Mouse (Mus musculus): ENCODE results near the gene Auts2. TPM values are rescaled to one million over a fixed set of nuclear protein-coding genes. Genes with fewer than 3 reads are reported as not detected.

Auts2 gene
- polyA plus RNA-seq, 1 experiment from 2014 or later: 30.4 TPM

DNA sequence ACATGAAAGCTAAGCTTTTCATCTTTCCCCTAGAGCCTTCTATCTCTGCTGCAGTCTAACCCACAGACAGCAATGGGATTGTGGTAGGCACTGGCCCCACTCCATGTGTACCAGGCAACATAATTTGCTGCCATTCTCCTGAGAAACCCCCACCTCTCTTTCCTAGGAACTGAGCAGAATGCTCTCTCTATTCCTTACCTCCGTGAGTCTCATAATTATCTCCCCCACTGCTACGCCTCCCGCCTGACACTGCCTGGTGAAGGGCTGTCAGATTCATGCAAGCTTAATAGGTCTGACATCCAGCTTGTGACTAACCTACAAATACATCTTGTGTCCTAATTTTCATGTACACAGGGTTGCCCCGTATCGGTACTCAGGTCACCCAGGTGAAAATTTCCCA is 744.8 kb downstream of the Auts2 start:
- no peak overlapping the region for H3K27ac ChIP-seq (ENCODE audit: low read depth)
- H3K36me3 ChIP-seq (ENCODE audit: control insufficient read depth, insufficient read depth, low read length): no peaks in the 10 kb centered on the region
- H3K9me3 ChIP-seq (ENCODE audit: control insufficient read depth, low read length): no peaks in the 10 kb centered on the region
- H3K4me3 ChIP-seq (ENCODE audit: low read depth, low read length): no peak overlapping the region
- 87% methylated on average over 5 of the region's 5 CpGs for WGBS
- no peaks in the 10 kb centered on the region for H3K4me1 ChIP-seq (replicated peaks; ENCODE audit: control insufficient read depth, insufficient read depth, low read length)
- H3K9ac ChIP-seq (ENCODE audit: low read length): no peak overlapping the region
- no peak overlapping the region for H3K4me2 ChIP-seq (ENCODE audit: low read length)
- ATAC-seq (replicated peaks; ENCODE audit: low FRiP score, low TSS enrichment, low read depth) (no peak), DNase-seq (ENCODE audit: low spot score) (no peak)
- H3K27me3 ChIP-seq (replicated peaks; ENCODE audit: control insufficient read depth, insufficient read depth, low read length): no peaks in the 10 kb centered on the region

DNA sequence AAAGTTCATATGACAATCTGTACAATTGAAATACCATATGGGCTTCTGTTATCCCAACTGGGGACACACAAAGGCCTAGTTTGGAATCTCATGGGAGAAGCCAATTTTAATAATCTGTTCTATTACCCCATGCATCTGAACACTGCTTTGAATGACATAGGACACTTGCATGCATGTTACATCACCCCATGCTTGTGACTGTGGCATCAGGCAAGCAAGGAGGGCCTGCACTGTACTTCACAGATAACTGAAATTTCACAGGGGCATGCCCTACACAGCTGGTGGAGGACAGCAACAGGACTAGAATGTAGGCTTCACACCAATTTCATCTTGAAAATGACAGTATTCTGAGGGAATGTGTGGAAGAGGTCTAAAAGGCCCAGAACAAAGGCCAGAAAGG is 746.1 kb downstream of the Auts2 start:
- Histone ChIP-seq H3K9ac (ENCODE audit: low read length) (no peak overlapping the region), H3K36me3 (ENCODE audit: control insufficient read depth, insufficient read depth, low read length) (no peaks in the 10 kb centered on the region), H3K4me1 (replicated peaks; ENCODE audit: control insufficient read depth, insufficient read depth, low read length) (no peaks in the 10 kb centered on the region), H3K27me3 (replicated peaks; ENCODE audit: control insufficient read depth, insufficient read depth, low read length) (no peaks in the 10 kb centered on the region), H3K4me3 (ENCODE audit: low read depth, low read length) (no peak overlapping the region), H3K4me2 (ENCODE audit: low read length) (no peak overlapping the region), H3K27ac (ENCODE audit: low read depth) (no peak overlapping the region), H3K9me3 (ENCODE audit: control insufficient read depth, low read length) (no peaks in the 10 kb centered on the region)
- no peak for ATAC-seq (replicated peaks; ENCODE audit: low FRiP score, low TSS enrichment, low read depth)
- no peak for DNase-seq (ENCODE audit: low spot score)

DNA sequence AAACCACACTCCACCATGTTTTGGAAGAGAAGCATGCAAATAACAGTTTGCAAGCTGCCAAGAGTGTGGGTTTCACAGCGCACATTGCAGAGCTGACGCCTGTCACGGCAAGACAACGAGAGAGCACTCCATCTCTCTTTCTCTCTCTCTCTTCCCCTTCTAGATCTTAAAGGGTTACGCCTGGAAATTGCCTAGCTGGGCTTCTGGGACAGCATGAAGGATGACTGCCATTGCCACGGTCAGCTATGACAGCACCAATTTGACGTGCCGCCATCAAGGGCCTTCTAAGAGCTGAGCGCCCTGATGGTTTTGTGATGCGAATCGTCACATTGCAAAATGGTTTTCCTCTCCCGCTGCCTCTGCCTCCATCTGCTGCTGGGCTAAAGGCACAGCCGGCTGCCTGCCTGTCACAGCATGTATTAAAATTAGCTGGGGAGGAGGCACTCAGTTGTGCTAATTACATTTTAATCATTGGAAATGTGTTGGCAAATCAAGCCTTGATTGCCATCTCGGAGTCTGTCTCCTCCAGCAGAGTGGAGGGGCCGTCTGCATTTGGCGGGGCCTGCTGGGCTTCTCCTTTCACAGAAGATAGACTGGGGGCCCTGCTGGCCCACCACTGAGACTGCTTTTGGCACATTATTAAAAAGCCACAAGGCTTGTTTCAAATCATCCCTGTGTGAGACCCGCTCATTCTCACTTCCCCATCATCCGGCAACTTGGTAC is 748.6 kb downstream of the Auts2 start:
- DNase-seq (ENCODE audit: low spot score): no peak
- Histone ChIP-seq H3K36me3 (ENCODE audit: control insufficient read depth, insufficient read depth, low read length) (no peaks in the 10 kb centered on the region), H3K9me3 (ENCODE audit: control insufficient read depth, low read length) (no peaks in the 10 kb centered on the region), H3K27me3 (replicated peaks; ENCODE audit: control insufficient read depth, insufficient read depth, low read length) (no peaks in the 10 kb centered on the region), H3K4me2 (ENCODE audit: low read length) (no peak overlapping the region), H3K9ac (ENCODE audit: low read length) (no peak overlapping the region), H3K27ac (ENCODE audit: low read depth) (no peak overlapping the region), H3K4me3 (ENCODE audit: low read depth, low read length) (no peak overlapping the region), H3K4me1 (replicated peaks; ENCODE audit: control insufficient read depth, insufficient read depth, low read length) (no peaks in the 10 kb centered on the region)
- ATAC-seq (replicated peaks; ENCODE audit: low FRiP score, low TSS enrichment, low read depth): no peak
- WGBS: 61% methylated on average over 18 of the region's 18 CpGs

DNA sequence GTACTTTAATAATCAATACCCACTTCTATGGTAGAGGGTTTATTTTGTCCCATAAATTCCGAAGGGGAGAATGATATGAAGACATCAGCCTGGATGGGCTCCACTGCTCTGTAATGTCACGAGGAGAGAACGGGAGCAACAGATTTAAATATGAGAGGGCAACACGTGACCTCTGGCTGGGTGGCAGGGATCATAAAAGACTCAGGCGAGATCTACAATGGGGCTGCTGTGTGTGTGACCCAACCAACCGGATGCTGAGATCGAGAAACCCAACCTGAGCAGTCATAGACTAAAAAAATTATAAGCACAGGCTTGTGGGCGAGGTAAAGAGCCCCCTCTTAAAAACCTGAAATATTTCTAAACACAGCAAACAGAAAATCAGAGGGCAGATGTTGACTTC is 753.5 kb downstream of the Auts2 start:
- WGBS: 48% methylated on average over 8 of the region's 8 CpGs

DNA sequence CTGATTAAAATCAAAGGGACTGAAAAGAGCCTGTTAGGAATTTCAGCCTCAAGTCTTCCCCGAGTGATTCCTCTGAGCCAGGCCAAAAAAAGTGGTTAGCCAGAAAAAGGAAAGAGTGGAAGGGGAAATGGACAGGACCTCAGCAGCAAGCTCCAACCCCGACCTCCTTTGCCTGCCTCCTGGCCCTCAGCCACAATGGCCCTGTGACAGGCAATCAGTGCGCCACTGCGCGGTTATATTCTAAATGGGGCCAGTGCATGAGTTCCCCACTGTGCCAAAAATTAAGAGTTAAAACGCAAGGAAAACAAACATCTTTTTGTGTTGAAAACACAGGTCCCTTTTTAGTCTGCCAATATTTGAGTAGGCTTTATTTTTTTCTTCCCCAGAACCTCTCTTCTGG is 755.1 kb downstream of the Auts2 start:
- Histone ChIP-seq H3K9me3 (ENCODE audit: control insufficient read depth, low read length) (no peaks in the 10 kb centered on the region), H3K4me1 (replicated peaks; ENCODE audit: control insufficient read depth, insufficient read depth, low read length) (no peaks in the 10 kb centered on the region), H3K27ac (ENCODE audit: low read depth) (no peak overlapping the region), H3K4me2 (ENCODE audit: low read length) (no peak overlapping the region), H3K4me3 (ENCODE audit: low read depth, low read length) (no peak overlapping the region), H3K9ac (ENCODE audit: low read length) (no peak overlapping the region), H3K36me3 (ENCODE audit: control insufficient read depth, insufficient read depth, low read length) (no peaks in the 10 kb centered on the region), H3K27me3 (replicated peaks; ENCODE audit: control insufficient read depth, insufficient read depth, low read length) (no peaks in the 10 kb centered on the region)
- 75% methylated on average over 6 of the region's 6 CpGs for WGBS
- no peak for ATAC-seq (replicated peaks; ENCODE audit: low FRiP score, low TSS enrichment, low read depth)
- no peak for DNase-seq (ENCODE audit: low spot score)

More for the DNA sequence above, 753.5 kb downstream of the Auts2 start:
- no peaks in the 10 kb centered on the region for H3K27me3 ChIP-seq (replicated peaks; ENCODE audit: control insufficient read depth, insufficient read depth, low read length)
- H3K4me2 ChIP-seq (ENCODE audit: low read length): no peak overlapping the region
- H3K9ac ChIP-seq (ENCODE audit: low read length): no peak overlapping the region
- no peak overlapping the region for H3K4me3 ChIP-seq (ENCODE audit: low read depth, low read length)
- H3K27ac ChIP-seq (ENCODE audit: low read depth): no peak overlapping the region
- DNase-seq (ENCODE audit: low spot score) (no peak), ATAC-seq (replicated peaks; ENCODE audit: low FRiP score, low TSS enrichment, low read depth) (no peak; the same call in 1 of the 2 replicates)
- no peaks in the 10 kb centered on the region for H3K36me3 ChIP-seq (ENCODE audit: control insufficient read depth, insufficient read depth, low read length)
- H3K9me3 ChIP-seq (ENCODE audit: control insufficient read depth, low read length): no peaks in the 10 kb centered on the region
- no peaks in the 10 kb centered on the region for H3K4me1 ChIP-seq (replicated peaks; ENCODE audit: control insufficient read depth, insufficient read depth, low read length)

DNA sequence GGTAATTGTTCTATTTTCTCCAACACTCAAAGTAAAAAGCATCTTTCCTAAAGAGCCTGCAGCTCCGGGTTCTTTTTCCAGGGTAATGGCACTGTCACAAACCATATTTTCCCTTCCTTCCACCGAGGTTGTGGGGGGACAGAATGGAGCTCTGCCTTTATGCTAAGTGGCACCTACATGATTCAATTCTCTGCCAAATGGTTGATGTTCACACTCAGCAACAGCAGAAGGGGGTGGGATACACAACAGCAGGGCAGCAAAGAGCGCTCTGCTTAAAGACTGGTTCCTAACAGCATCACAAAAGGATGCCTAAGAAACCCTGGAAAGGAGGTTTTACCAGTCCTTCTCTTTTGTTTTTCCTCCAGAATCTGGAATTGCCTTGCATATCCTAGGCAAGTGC is 759.9 kb downstream of the Auts2 start:
- Histone ChIP-seq H3K9me3 (ENCODE audit: control insufficient read depth, low read length) (no peaks in the 10 kb centered on the region), H3K27ac (ENCODE audit: low read depth) (no peak overlapping the region), H3K9ac (ENCODE audit: low read length) (no peak overlapping the region), H3K36me3 (ENCODE audit: control insufficient read depth, insufficient read depth, low read length) (no peaks in the 10 kb centered on the region), H3K4me1 (replicated peaks; ENCODE audit: control insufficient read depth, insufficient read depth, low read length) (no peaks in the 10 kb centered on the region), H3K4me3 (ENCODE audit: low read depth, low read length) (no peak overlapping the region), H3K27me3 (replicated peaks; ENCODE audit: control insufficient read depth, insufficient read depth, low read length) (no peaks in the 10 kb centered on the region), H3K4me2 (ENCODE audit: low read length) (no peak overlapping the region)
- 64% methylated on average over 3 of the region's 3 CpGs for WGBS
- no peak for ATAC-seq (replicated peaks; ENCODE audit: low FRiP score, low TSS enrichment, low read depth)
- DNase-seq (ENCODE audit: low spot score): no peak

DNA sequence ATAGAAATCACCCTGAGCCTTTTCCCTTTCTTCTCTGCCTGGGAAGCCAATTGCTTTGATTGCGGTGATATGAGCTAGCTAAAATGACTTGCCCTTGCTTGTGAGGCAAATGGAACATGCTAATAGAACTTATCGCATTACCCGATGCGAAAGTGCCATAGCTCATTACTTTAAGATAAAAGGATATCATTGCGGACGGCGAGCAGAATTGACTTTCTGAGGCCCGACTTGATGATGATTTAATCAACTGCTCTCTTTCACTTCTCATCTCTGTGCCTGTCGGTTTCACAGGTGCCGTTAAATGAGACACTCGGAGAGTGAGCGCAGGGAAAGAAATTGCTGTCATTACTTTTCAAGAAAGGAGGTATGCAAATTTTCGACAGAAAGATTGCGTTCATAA is 762.1 kb downstream of the Auts2 start:
- ATAC-seq (replicated peaks; ENCODE audit: low FRiP score, low TSS enrichment, low read depth) (no peak), DNase-seq (ENCODE audit: low spot score) (no peak)
- Histone ChIP-seq H3K27me3 (replicated peaks; ENCODE audit: control insufficient read depth, insufficient read depth, low read length) (no peaks in the 10 kb centered on the region), H3K36me3 (ENCODE audit: control insufficient read depth, insufficient read depth, low read length) (no peaks in the 10 kb centered on the region), H3K4me3 (ENCODE audit: low read depth, low read length) (no peak overlapping the region), H3K27ac (ENCODE audit: low read depth) (no peak overlapping the region), H3K9ac (ENCODE audit: low read length) (no peak overlapping the region), H3K4me1 (replicated peaks; ENCODE audit: control insufficient read depth, insufficient read depth, low read length) (no peaks in the 10 kb centered on the region), H3K4me2 (ENCODE audit: low read length) (no peak overlapping the region), H3K9me3 (ENCODE audit: control insufficient read depth, low read length) (no peaks in the 10 kb centered on the region)
- WGBS: 89% methylated on average over 14 of the region's 14 CpGs

DNA sequence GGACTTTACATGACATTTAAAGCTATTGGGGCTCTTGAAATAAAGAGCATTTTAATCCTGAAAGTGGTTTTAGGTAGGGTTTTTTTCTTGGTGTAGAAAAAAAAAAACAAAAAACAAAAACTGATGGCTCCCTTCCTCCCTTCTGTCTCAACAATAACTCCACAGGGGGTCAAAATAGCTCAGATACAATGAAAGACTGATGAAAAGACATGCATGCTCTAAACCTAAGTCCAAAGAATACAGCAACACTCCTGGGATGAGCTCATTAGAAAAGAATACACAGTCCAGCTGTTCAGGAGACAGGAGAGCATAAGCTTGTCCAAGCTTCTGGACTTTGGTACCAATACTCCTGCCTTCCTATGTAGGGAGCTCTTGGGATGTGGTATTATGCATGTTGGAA is 764.0 kb downstream of the Auts2 start:
- Histone ChIP-seq H3K27ac (ENCODE audit: low read depth) (no peak overlapping the region), H3K4me2 (ENCODE audit: low read length) (no peak overlapping the region), H3K27me3 (replicated peaks; ENCODE audit: control insufficient read depth, insufficient read depth, low read length) (no peaks in the 10 kb centered on the region), H3K9me3 (ENCODE audit: control insufficient read depth, low read length) (no peaks in the 10 kb centered on the region), H3K9ac (ENCODE audit: low read length) (no peak overlapping the region), H3K36me3 (ENCODE audit: control insufficient read depth, insufficient read depth, low read length) (no peaks in the 10 kb centered on the region), H3K4me1 (replicated peaks; ENCODE audit: control insufficient read depth, insufficient read depth, low read length) (no peaks in the 10 kb centered on the region), H3K4me3 (ENCODE audit: low read depth, low read length) (no peak overlapping the region)
- ATAC-seq (replicated peaks; ENCODE audit: low FRiP score, low TSS enrichment, low read depth) (no peak), DNase-seq (ENCODE audit: low spot score) (no peak)

DNA sequence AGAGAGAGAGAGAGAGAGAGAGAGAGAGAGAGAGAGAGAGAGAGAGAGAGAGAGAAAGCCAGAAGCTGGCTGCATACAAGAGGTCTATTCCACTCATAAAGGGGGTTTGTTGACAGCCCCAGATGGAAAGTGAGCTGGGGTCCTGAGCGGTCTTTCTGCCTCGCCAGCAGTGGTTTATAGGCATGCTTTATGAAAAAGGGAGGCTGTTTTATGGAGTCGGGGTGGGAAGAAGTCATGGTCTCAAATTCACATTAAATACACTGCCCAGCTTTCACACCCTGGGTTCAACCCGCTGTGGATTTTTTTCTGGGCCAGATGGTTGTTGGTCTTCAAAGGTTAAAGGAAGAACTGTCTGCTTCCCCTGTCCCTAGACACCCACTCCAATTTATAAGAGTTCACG is 767.5 kb downstream of the Auts2 start:
- 57% methylated on average over 5 of the region's 5 CpGs for WGBS
- H3K36me3 ChIP-seq (ENCODE audit: control insufficient read depth, insufficient read depth, low read length): no peaks in the 10 kb centered on the region
- no peak overlapping the region for H3K27ac ChIP-seq (ENCODE audit: low read depth)
- no peaks in the 10 kb centered on the region for H3K4me1 ChIP-seq (replicated peaks; ENCODE audit: control insufficient read depth, insufficient read depth, low read length)
- H3K4me3 ChIP-seq (ENCODE audit: low read depth, low read length): no peak overlapping the region
- ATAC-seq (replicated peaks; ENCODE audit: low FRiP score, low TSS enrichment, low read depth) (no peak), DNase-seq (ENCODE audit: low spot score) (no peak)
- H3K9me3 ChIP-seq (ENCODE audit: control insufficient read depth, low read length): no peaks in the 10 kb centered on the region
- no peaks in the 10 kb centered on the region for H3K27me3 ChIP-seq (replicated peaks; ENCODE audit: control insufficient read depth, insufficient read depth, low read length)
- no peak overlapping the region for H3K4me2 ChIP-seq (ENCODE audit: low read length)
- no peak overlapping the region for H3K9ac ChIP-seq (ENCODE audit: low read length)
